Mouse (Mus musculus) forebrain, embryonic 11.5 days (tissue): ENCODE data around the gene Ren1. TPM values are rescaled to one million over a fixed set of nuclear protein-coding genes. Genes with fewer than 3 reads are reported as not detected.

ENCODE experiments used
- ATAC-seq: fragments of 200-750 bp; cut with Nextera tagmentation; replicated peaks from 2 replicates; pipeline ENCODE4 v1.8.0; 2017; ENCODE audit warnings: moderate TSS enrichment; ENCODE audit not compliant: low FRiP score
- DNase-seq: peaks from one replicate; pipeline ENCODE4 v3.0.0-alpha.2; 2017; ENCODE audit warnings: low spot score
- H3K27ac ChIP-seq: fragments of 300-500 bp; sonication (generic); 2 replicates; pipeline ENCODE4 v1.5.1; 2014; ENCODE audit warnings: low read depth, low read length
- H3K27me3 ChIP-seq: fragments of 300-500 bp; sonication (generic); 2 replicates; pipeline ENCODE4 v1.6.1; 2014; ENCODE audit warnings: mild to moderate bottlenecking, low read length, mixed read lengths; ENCODE audit not compliant: control insufficient read depth, insufficient read depth
- H3K36me3 ChIP-seq: fragments of 300-500 bp; sonication (generic); 2 replicates; pipeline ENCODE4 v1.6.1; 2014; ENCODE audit warnings: mild to moderate bottlenecking, low read length, moderate library complexity, mixed read lengths; ENCODE audit not compliant: control insufficient read depth, insufficient read depth
- H3K4me1 ChIP-seq: fragments of 300-500 bp; sonication (generic); replicated peaks from 2 replicates; pipeline ENCODE4 v1.6.1; 2014; ENCODE audit warnings: low read length, mixed read lengths; ENCODE audit not compliant: control insufficient read depth, insufficient read depth
- H3K4me2 ChIP-seq: fragments of 300-500 bp; sonication (generic); 2 replicates; pipeline ENCODE4 v1.6.1; 2014; ENCODE audit warnings: low read depth, mild to moderate bottlenecking, low read length, moderate library complexity, mixed read lengths; ENCODE audit not compliant: severe bottlenecking
- H3K4me3 ChIP-seq: fragments of 300-500 bp; sonication (generic); 2 replicates; pipeline ENCODE4 v1.5.1; 2014; ENCODE audit warnings: low read depth, low read length
- H3K9ac ChIP-seq: fragments of 300-500 bp; sonication (generic); 2 replicates; pipeline ENCODE4 v1.6.1; 2014; ENCODE audit warnings: low read length
- H3K9me3 ChIP-seq: fragments of 300-500 bp; sonication (generic); 2 replicates; pipeline ENCODE4 v1.6.1; 2016; ENCODE audit warnings: low read length, mixed read lengths; ENCODE audit not compliant: control insufficient read depth
- WGBS: fragments of 180-500 bp; shearing (Covaris S2); extraction: QIAGEN DNeasy Blood & Tissue Kit; methylation state at CpG from one replicate; pipeline ENCODE4 v1.1.7; 2014; 5-methylcytosine and 5-hydroxymethylcytosine counted together
- polyA plus RNA-seq: library from polyadenylated mRNA; unstranded; fragments of >200 nt; fragmentation: Nextera tagmentation; extraction: Ambion mirVana; gene quantifications from 2 replicates; pipeline ENCODE4 v1.2.1, GENCODE M21; 2014

Gene Ren1
- polyA plus RNA-seq, 1 experiment from 2014 or later, result not detected

GRCm38 (mm10) chr1:133400014-133400725, 49.9 kb downstream of the Ren1 start:
- H3K4me2 ChIP-seq, result no peak overlapping the region
- DNase-seq (no peak), ATAC-seq (no peak)
- no peak overlapping the region for H3K27ac ChIP-seq
- no peaks in the 10 kb centered on the region for H3K9me3 ChIP-seq
- no peaks in the 10 kb centered on the region for H3K36me3 ChIP-seq
- WGBS, result 79% methylated on average over 13 of the region's 13 CpGs
- H3K9ac ChIP-seq, result no peak overlapping the region
- H3K27me3 ChIP-seq, result peaks cover 16% of the 10 kb centered on the region
- H3K4me3 ChIP-seq, result no peak overlapping the region
- H3K4me1 ChIP-seq, result peaks cover 9% of the 10 kb centered on the region

- Histone ChIP-seq H3K36me3 (no peaks in the 10 kb centered on the region), H3K27ac (no peak overlapping the region), H3K4me3 (no peak overlapping the region), H3K4me1 (peaks cover 2% of the 10 kb centered on the region), H3K27me3 (peaks cover 9% of the 10 kb centered on the region), H3K4me2 (no peak overlapping the region), H3K9me3 (no peaks in the 10 kb centered on the region), H3K9ac (no peak overlapping the region)
- no peak for DNase-seq
- ATAC-seq, result no peak
- WGBS, result 93% methylated on average over 4 of the region's 4 CpGs
These were observed 53.7 kb downstream of the Ren1 start for GRCm38 (mm10) chr1:133404005-133404404.

- H3K27ac ChIP-seq, result no peak overlapping the region
- no peaks in the 10 kb centered on the region for H3K36me3 ChIP-seq
- WGBS, result 83% methylated on average over 7 of the region's 7 CpGs
These were observed 56.3 kb downstream of the Ren1 start for GRCm38 (mm10) chr1:133406614-133407013.

GRCm38 (mm10) chr1:133407436-133407835, 57.1 kb downstream of the Ren1 start:
- Histone ChIP-seq H3K9me3 (no peaks in the 10 kb centered on the region), H3K4me3 (no peak overlapping the region), H3K27ac (no peak overlapping the region), H3K4me2 (no peak overlapping the region), H3K36me3 (no peaks in the 10 kb centered on the region), H3K4me1 (peaks cover 12% of the 10 kb centered on the region), H3K27me3 (no peaks in the 10 kb centered on the region), H3K9ac (no peak overlapping the region)
- DNase-seq (no peak), ATAC-seq (no peak)
- WGBS, result 68% methylated on average over 6 of the region's 6 CpGs

More at GRCm38 (mm10) chr1:133406614-133407013, 56.3 kb downstream of the Ren1 start:
- H3K4me1 ChIP-seq, result peaks cover 5% of the 10 kb centered on the region
- no peak overlapping the region for H3K9ac ChIP-seq
- H3K9me3 ChIP-seq, result no peaks in the 10 kb centered on the region
- no peak overlapping the region for H3K4me3 ChIP-seq
- no peak overlapping the region for H3K4me2 ChIP-seq
- no peaks in the 10 kb centered on the region for H3K27me3 ChIP-seq
- ATAC-seq, result no peak
- DNase-seq, result no peak

GRCm38 (mm10) chr1:133408321-133408720, 58.0 kb downstream of the Ren1 start:
- ATAC-seq (no peak), DNase-seq (no peak)
- H3K27me3 ChIP-seq, result no peaks in the 10 kb centered on the region
- H3K4me2 ChIP-seq, result no peak overlapping the region
- H3K9ac ChIP-seq, result no peak overlapping the region
- H3K27ac ChIP-seq, result no peak overlapping the region
- peaks cover 12% of the 10 kb centered on the region for H3K4me1 ChIP-seq
- WGBS, result 53% methylated on average over 9 of the region's 9 CpGs
- no peak overlapping the region for H3K4me3 ChIP-seq
- no peaks in the 10 kb centered on the region for H3K36me3 ChIP-seq
- H3K9me3 ChIP-seq, result no peaks in the 10 kb centered on the region

- Histone ChIP-seq H3K9me3 (no peaks in the 10 kb centered on the region), H3K4me3 (no peak overlapping the region), H3K9ac (no peak overlapping the region), H3K36me3 (no peaks in the 10 kb centered on the region), H3K4me2 (no peak overlapping the region), H3K27me3 (no peaks in the 10 kb centered on the region), H3K27ac (no peak overlapping the region), H3K4me1 (peaks cover 12% of the 10 kb centered on the region)
- DNase-seq, result no peak
- no peak for ATAC-seq
- 9% methylated on average over 6 of the region's 6 CpGs for WGBS
These were observed 58.7 kb downstream of the Ren1 start for GRCm38 (mm10) chr1:133408880-133409516.

- Histone ChIP-seq H3K4me1 (peaks cover 12% of the 10 kb centered on the region), H3K9me3 (no peaks in the 10 kb centered on the region), H3K4me2 (no peak overlapping the region), H3K9ac (no peak overlapping the region), H3K27ac (no peak overlapping the region), H3K27me3 (no peaks in the 10 kb centered on the region), H3K4me3 (no peak overlapping the region), H3K36me3 (no peaks in the 10 kb centered on the region)
- 72% methylated on average over 9 of the region's 9 CpGs for WGBS
- no peak for ATAC-seq
- no peak for DNase-seq
These were observed 59.5 kb downstream of the Ren1 start for GRCm38 (mm10) chr1:133409786-133410185.
